ENCODE assay signal across 13 mouse cellular contexts in the genomic region with DNA sequence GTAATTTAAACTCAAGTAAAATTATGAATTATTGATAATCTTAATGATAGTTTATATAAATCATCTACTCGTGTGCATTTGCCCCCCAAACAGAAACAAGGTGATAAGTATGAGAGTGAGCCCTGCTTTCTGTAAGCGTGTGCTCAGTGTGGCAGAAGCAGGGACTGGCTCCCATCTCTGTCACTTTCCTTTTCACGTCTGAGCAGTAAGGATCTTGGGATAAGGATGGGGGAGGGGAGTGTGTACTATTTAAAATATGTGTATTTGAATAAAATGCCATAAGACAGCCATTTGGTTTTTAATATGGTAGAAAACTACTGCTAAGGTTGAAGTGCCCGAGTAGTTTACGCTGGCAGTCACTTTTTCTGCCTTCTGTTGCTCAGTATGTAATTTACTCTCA. TPM values are rescaled to one million over a fixed set of nuclear protein-coding genes. Genes with fewer than 3 reads are reported as not detected.
DNase-seq lines count a peak whose midpoint lies in the region; ATAC-seq and TF ChIP-seq lines count a peak whose summit lies in the region.
"Had no signal": no experiment of that assay in that cellular context is flagged by ENCODE, and none has a peak within 500 bp of the region (broad histone marks: within the 10 kb centered on the region; RNA-seq: fewer than 3 reads in every experiment).

No protein-coding gene starts in this region.

- ATAC-seq in forebrain, embryonic 16.5 days: no peak
- no peak for ATAC-seq in midbrain, embryonic 15.5 days (replicated peaks)
- ATAC-seq: CD4-positive, CD25-positive, alpha-beta regulatory T cell, adult 4 months; intestine, postnatal 0 days had no signal

- H3K4me3 ChIP-seq in lung, adult 2 months (replicated peaks; ENCODE audit: extremely low read depth, low read depth, low read length): no peak overlapping the region
- no peak overlapping the region for H3K4me3 ChIP-seq in forebrain, embryonic 16.5 days (replicated peaks; ENCODE audit: low read length)
- H3K4me3 ChIP-seq in midbrain, embryonic 15.5 days: no peak overlapping the region
- H3K4me3 ChIP-seq: stomach, embryonic 15.5 days had no signal

- peak; percentile 74 for DNase-seq in heart, adult 11 months
- DNase-seq in heart, postnatal 36 days: no peak
- peak; percentile 1 for DNase-seq in lung, adult 2 months
- DNase-seq in lung, postnatal 10 days: no peak
- no peak for DNase-seq in frontal cortex, postnatal 25 days (ENCODE audit: low spot score in 2 of 2)
- no peak for DNase-seq in layer of hippocampus, postnatal 36 days
- DNase-seq: adrenal gland, postnatal 10 days; thymus, postnatal 4 days had no signal

- H3K27ac ChIP-seq in forebrain, embryonic 16.5 days (ENCODE audit: low read length): 0 out of 2 replicates have a peak overlapping the region, but pooled peaks have one; percentile 4
- peak overlapping the region; percentile 65; the same call in 1 of the 2 replicates for H3K27ac ChIP-seq in midbrain, embryonic 15.5 days
- H3K27ac ChIP-seq: stomach, embryonic 15.5 days had no signal

- no peak overlapping the region for H3K9ac ChIP-seq in forebrain, embryonic 16.5 days (replicated peaks; ENCODE audit: low read depth, low read length)
- H3K9ac ChIP-seq in midbrain, embryonic 15.5 days: no peak overlapping the region
- H3K9ac ChIP-seq: stomach, embryonic 15.5 days had no signal

- no peaks in the 10 kb centered on the region for H3K9me3 ChIP-seq in forebrain, embryonic 16.5 days (ENCODE audit: control insufficient read depth, low read length)
- H3K9me3 ChIP-seq in midbrain, embryonic 15.5 days: no peaks in the 10 kb centered on the region
- H3K9me3 ChIP-seq: stomach, embryonic 15.5 days had no signal

- intact Hi-C loops in heart, postnatal 36 days (cut with DNase I): no loop called here

- peak overlapping the region; percentile 18 for H3K4me2 ChIP-seq in forebrain, embryonic 16.5 days (ENCODE audit: low read length)
- H3K4me2 ChIP-seq in midbrain, embryonic 15.5 days: peak overlapping the region; percentile 33; the same call in 1 of the 2 replicates
- H3K4me2 ChIP-seq: stomach, embryonic 15.5 days had no signal

- WGBS in lung, adult 2 months: 35% methylated on average over 5 of the region's 5 CpGs
- 44% methylated on average over 5 of the region's 5 CpGs for WGBS in forebrain, embryonic 16.5 days
- WGBS in midbrain, embryonic 15.5 days: 42% methylated on average over 5 of the region's 5 CpGs

- peaks cover 8% of the 10 kb centered on the region for H3K36me3 ChIP-seq in forebrain, embryonic 16.5 days (ENCODE audit: control insufficient read depth, insufficient read depth)
- no peaks in the 10 kb centered on the region for H3K36me3 ChIP-seq in midbrain, embryonic 15.5 days (replicated peaks)

- no peaks in the 10 kb centered on the region for H3K27me3 ChIP-seq in forebrain, embryonic 16.5 days (replicated peaks; ENCODE audit: control insufficient read depth, insufficient read depth, low read length)
- no peaks in the 10 kb centered on the region for H3K27me3 ChIP-seq in midbrain, embryonic 15.5 days (replicated peaks)
- H3K27me3 ChIP-seq: stomach, embryonic 15.5 days had no signal

- peaks cover 22% of the 10 kb centered on the region for H3K4me1 ChIP-seq in lung, adult 2 months (ENCODE audit: control insufficient read depth, insufficient read depth, low read length)
- H3K4me1 ChIP-seq in forebrain, embryonic 16.5 days (replicated peaks; ENCODE audit: control insufficient read depth, insufficient read depth, low read length): peaks cover 22% of the 10 kb centered on the region
- H3K4me1 ChIP-seq in midbrain, embryonic 15.5 days: peaks cover 33% of the 10 kb centered on the region

- no peak for TF ChIP-seq POLR2A in lung, adult 2 months (IDR thresholded peaks at IDR 0.05; ENCODE audit: borderline replicate concordance, extremely low read depth, low read depth, low read length)

- no peak for TF ChIP-seq CTCF in lung, adult 2 months (IDR thresholded peaks at IDR 0.05; ENCODE audit: insufficient read depth, low read length)

RNA-seq across cellular contexts. Expression of a gene that starts 29.2 kb away (rescaled TPM):
- total RNA-seq in heart, postnatal 36 days (2021): 10 to 100 TPM; 78.1 to 88.5 TPM
- polyA plus RNA-seq in lung, adult 2 months (2012; rRNA removed): 24.8 and 28.3 TPM in 2 replicates
- polyA plus RNA-seq in forebrain, embryonic 16.5 days (2015; fragmentation: Nextera tagmentation; extraction: Ambion mirVana): 49.2 and 50.9 TPM in 2 replicates
- polyA plus RNA-seq in midbrain, embryonic 15.5 days (2015; fragmentation: Nextera tagmentation; extraction: Ambion mirVana): 43.4 and 44.7 TPM in 2 replicates
- total RNA-seq in layer of hippocampus, postnatal 36 days (2021): 100 to 1,000 TPM; 101 to 109 TPM

Comparison
In these comparisons a context has a peak if more than half of its experiments do, and no peak if none do; other contexts are left out.
1. DNase-seq: peak in heart, adult 11 months (single experiment) and lung, adult 2 months (single experiment); none in heart, postnatal 36 days (0 of 2), lung, postnatal 10 days (single experiment), frontal cortex, postnatal 25 days (0 of 2) and layer of hippocampus, postnatal 36 days (0 of 2).